Mouse (Mus musculus) heart, embryonic 13.5 days (tissue): ENCODE measurements around the gene Hba-a1. TPM values are rescaled to one million over a fixed set of nuclear protein-coding genes. Genes with fewer than 3 reads are reported as not detected.
A peak's percentile ranks its signal among the peaks of the same experiment; 100 is the strongest.
"Not testable (repeated sequence)": the region's sequence is repeated elsewhere in the genome, so short reads cannot be mapped to it uniquely, and the experiment has no call there.

Experiments used
- ATAC-seq: fragments of 200-750 bp; cut with Nextera tagmentation; 2 replicates; pipeline ENCODE4 v1.8.0; 2017; ENCODE audit warnings: moderate TSS enrichment; ENCODE audit not compliant: insufficient number of reproducible peaks, low FRiP score, low TSS enrichment; ENCODE audit errors: extremely low read depth
- H3K27ac ChIP-seq: fragments of 300-500 bp; sonication (generic); replicated peaks from 2 replicates; pipeline ENCODE4 v1.5.1; 2015; ENCODE audit warnings: moderate library complexity, mild to moderate bottlenecking, inconsistent platforms
- H3K27me3 ChIP-seq: fragments of 300-500 bp; sonication (generic); replicated peaks from 2 replicates; pipeline ENCODE4 v1.6.1; 2015; ENCODE audit warnings: mild to moderate bottlenecking, inconsistent platforms
- H3K36me3 ChIP-seq: fragments of 300-500 bp; sonication (generic); 2 replicates; pipeline ENCODE4 v1.6.1; 2015; ENCODE audit warnings: mild to moderate bottlenecking, inconsistent platforms
- H3K4me1 ChIP-seq: fragments of 300-500 bp; sonication (generic); 2 replicates; pipeline ENCODE4 v1.6.1; 2015; ENCODE audit warnings: inconsistent platforms
- H3K4me2 ChIP-seq: fragments of 300-500 bp; sonication (generic); 2 replicates; pipeline ENCODE4 v1.6.1; 2015; ENCODE audit warnings: inconsistent platforms, mild to moderate bottlenecking, moderate library complexity
- H3K4me3 ChIP-seq: fragments of 300-500 bp; sonication (generic); 2 replicates; pipeline ENCODE4 v1.5.1; 2015; ENCODE audit warnings: moderate library complexity, mild to moderate bottlenecking, inconsistent platforms
- H3K9ac ChIP-seq: fragments of 300-500 bp; sonication (generic); 2 replicates; pipeline ENCODE4 v1.6.1; 2015; ENCODE audit warnings: inconsistent platforms, mild to moderate bottlenecking, moderate library complexity
- H3K9me3 ChIP-seq: fragments of 300-500 bp; sonication (generic); 2 replicates; pipeline ENCODE4 v1.6.1; 2016; ENCODE audit warnings: inconsistent platforms
- WGBS: fragments of 180-500 bp; shearing (Covaris S2); methylation state at CpG from one replicate; pipeline ENCODE4 v1.1.7; 2015; ENCODE audit warnings: mixed read lengths; 5-methylcytosine and 5-hydroxymethylcytosine counted together
- polyA plus RNA-seq: library from polyadenylated mRNA; unstranded; fragments of >200 nt; fragmentation: Nextera tagmentation; extraction: Ambion mirVana; gene quantifications from 2 replicates; pipeline ENCODE4 v1.2.1, GENCODE M21; 2015

Hba-a1 gene
- polyA plus RNA-seq, 1 experiment from 2014 or later, result 28,254 TPM

- H3K36me3 ChIP-seq, H3K4me1 ChIP-seq, H3K9me3 ChIP-seq, ATAC-seq, H3K4me2 ChIP-seq, H3K9ac ChIP-seq, H3K27ac ChIP-seq: not testable (repeated sequence)
- WGBS, result 19% methylated on average over 2 of the region's 2 CpGs
- Histone ChIP-seq H3K4me3 (peak overlapping the region; percentile 17; the same call in 1 of the 2 replicates), H3K27me3 (peaks cover 42% of the 10 kb centered on the region)
These were observed 14.1 kb downstream of the Hba-a1 start for GRCm38 (mm10) chr11:32297417-32297816.

GRCm38 (mm10) chr11:32297866-32298531 lies 14.7 kb downstream of the Hba-a1 start:
- WGBS, result 70% methylated on average over 1 of the region's 1 CpGs
- Histone ChIP-seq H3K9ac (no peak overlapping the region), H3K9me3 (no peaks in the 10 kb centered on the region), H3K4me1 (no peaks in the 10 kb centered on the region), H3K36me3 (no peaks in the 10 kb centered on the region), H3K4me2 (peak overlapping the region; percentile 20; the same call in 1 of the 2 replicates), H3K4me3 (peak overlapping the region; percentile 29), H3K27me3 (peaks cover 48% of the 10 kb centered on the region), H3K27ac (no peak overlapping the region; the same call in 1 of the 2 replicates)
- no peak for ATAC-seq

GRCm38 (mm10) chr11:32298532-32298918 lies 15.2 kb downstream of the Hba-a1 start:
- WGBS, result 89% methylated on average over 2 of the region's 2 CpGs
- Histone ChIP-seq H3K27ac (no peak overlapping the region; the same call in 1 of the 2 replicates), H3K9me3 (no peaks in the 10 kb centered on the region), H3K27me3 (peaks cover 53% of the 10 kb centered on the region), H3K9ac (no peak overlapping the region), H3K4me3 (peak overlapping the region; percentile 29), H3K4me2 (peak overlapping the region; percentile 20; the same call in 1 of the 2 replicates), H3K36me3 (no peaks in the 10 kb centered on the region), H3K4me1 (no peaks in the 10 kb centered on the region)
- no peak for ATAC-seq

GRCm38 (mm10) chr11:32299865-32300264 lies 16.6 kb downstream of the Hba-a1 start, which contains the start of gene Hbq1a:
Gene Hbq1a, plus strand, starts transcription at chr11:32300069.
- 4% methylated on average over 16 of the region's 16 CpGs for WGBS
- peak within 1 kb of the TSS; percentile 59 for H3K4me2 ChIP-seq
- ATAC-seq, result not testable (repeated sequence)

GRCm38 (mm10) chr11:32300279-32301267 lies 17.3 kb downstream of the Hba-a1 start:
- Histone ChIP-seq H3K36me3 (no peaks in the 10 kb centered on the region), H3K27ac (no peak overlapping the region), H3K4me1 (no peaks in the 10 kb centered on the region), H3K4me3 (peak overlapping the region; percentile 34), H3K9me3 (no peaks in the 10 kb centered on the region), H3K4me2 (peak overlapping the region; percentile 59), H3K27me3 (peaks cover 42% of the 10 kb centered on the region), H3K9ac (no peak overlapping the region)
- WGBS, result 47% methylated on average over 16 of the region's 17 CpGs
- no peak for ATAC-seq

More at GRCm38 (mm10) chr11:32299865-32300264, 16.6 kb downstream of the Hba-a1 start, which contains the start of gene Hbq1a:
- not testable (repeated sequence) for H3K9me3 ChIP-seq, H3K36me3 ChIP-seq, H3K4me1 ChIP-seq, H3K27ac ChIP-seq, H3K9ac ChIP-seq
- peaks cover 49% of the 10 kb centered on the region for H3K27me3 ChIP-seq
- H3K4me3 ChIP-seq, result peak within 1 kb of the TSS; percentile 34

- WGBS, result 68% methylated on average over 1 of the region's 1 CpGs
- no peak overlapping the region for H3K4me3 ChIP-seq
- no peak for ATAC-seq
These were observed 18.2 kb downstream of the Hba-a1 start for GRCm38 (mm10) chr11:32301506-32301905.

GRCm38 (mm10) chr11:32302824-32303419 lies 19.6 kb downstream of the Hba-a1 start:
- ATAC-seq, result no peak
- Histone ChIP-seq H3K36me3 (no peaks in the 10 kb centered on the region), H3K4me1 (no peaks in the 10 kb centered on the region), H3K27me3 (peaks cover 42% of the 10 kb centered on the region), H3K9me3 (no peaks in the 10 kb centered on the region), H3K27ac (no peak overlapping the region), H3K4me2 (no peak overlapping the region), H3K4me3 (no peak overlapping the region), H3K9ac (no peak overlapping the region)
- 33% methylated on average over 2 of the region's 2 CpGs for WGBS

More at GRCm38 (mm10) chr11:32301506-32301905, 18.2 kb downstream of the Hba-a1 start:
- H3K9ac ChIP-seq, result no peak overlapping the region
- H3K36me3 ChIP-seq, result no peaks in the 10 kb centered on the region
- peak overlapping the region; percentile 59; the same call in 1 of the 2 replicates for H3K4me2 ChIP-seq
- H3K27ac ChIP-seq, result no peak overlapping the region
- H3K4me1 ChIP-seq, result no peaks in the 10 kb centered on the region
- H3K9me3 ChIP-seq, result no peaks in the 10 kb centered on the region
- peaks cover 42% of the 10 kb centered on the region for H3K27me3 ChIP-seq

GRCm38 (mm10) chr11:32303455-32303854 lies 20.1 kb downstream of the Hba-a1 start:
- Histone ChIP-seq H3K9ac (no peak overlapping the region), H3K36me3 (no peaks in the 10 kb centered on the region), H3K4me3 (no peak overlapping the region), H3K4me2 (no peak overlapping the region), H3K27ac (no peak overlapping the region), H3K9me3 (no peaks in the 10 kb centered on the region), H3K27me3 (peaks cover 42% of the 10 kb centered on the region), H3K4me1 (no peaks in the 10 kb centered on the region)
- WGBS, result 70% methylated on average over 1 of the region's 1 CpGs
- ATAC-seq, result no peak

GRCm38 (mm10) chr11:32307006-32307405 lies 23.7 kb downstream of the Hba-a1 start:
- ATAC-seq, result no peak
- Histone ChIP-seq H3K4me3 (no peak overlapping the region), H3K36me3 (no peaks in the 10 kb centered on the region), H3K4me2 (no peak overlapping the region), H3K9me3 (no peaks in the 10 kb centered on the region), H3K27ac (no peak overlapping the region), H3K9ac (no peak overlapping the region), H3K4me1 (0 out of 2 replicates have a peak, but pooled peaks cover 7% of the 10 kb centered on the region), H3K27me3 (peaks cover 31% of the 10 kb centered on the region)
- 65% methylated on average over 1 of the region's 1 CpGs for WGBS

GRCm38 (mm10) chr11:32309446-32309845 lies 26.1 kb downstream of the Hba-a1 start:
- Histone ChIP-seq H3K9ac (no peak overlapping the region), H3K27me3 (peaks cover 8% of the 10 kb centered on the region; the same call in 1 of the 2 replicates), H3K4me1 (0 out of 2 replicates have a peak, but pooled peaks cover 7% of the 10 kb centered on the region), H3K27ac (no peak overlapping the region), H3K9me3 (no peaks in the 10 kb centered on the region), H3K4me3 (no peak overlapping the region), H3K4me2 (no peak overlapping the region), H3K36me3 (no peaks in the 10 kb centered on the region)
- 55% methylated on average over 4 of the region's 4 CpGs for WGBS
- ATAC-seq, result no peak

- Histone ChIP-seq H3K36me3 (no peaks in the 10 kb centered on the region), H3K9ac (no peak overlapping the region), H3K9me3 (no peaks in the 10 kb centered on the region), H3K4me2 (no peak overlapping the region), H3K4me1 (0 out of 2 replicates have a peak, but pooled peaks cover 7% of the 10 kb centered on the region), H3K27me3 (peaks cover 8% of the 10 kb centered on the region; the same call in 1 of the 2 replicates), H3K27ac (no peak overlapping the region), H3K4me3 (no peak overlapping the region)
- 62% methylated on average over 3 of the region's 3 CpGs for WGBS
- no peak for ATAC-seq
These were observed 26.6 kb downstream of the Hba-a1 start for GRCm38 (mm10) chr11:32309928-32310327.
